Mouse (Mus musculus): ENCODE measurements around the gene Nos1ap.
A peak's percentile ranks its signal among the peaks of the same experiment; 100 is the strongest.

Gene Nos1ap

DNA sequence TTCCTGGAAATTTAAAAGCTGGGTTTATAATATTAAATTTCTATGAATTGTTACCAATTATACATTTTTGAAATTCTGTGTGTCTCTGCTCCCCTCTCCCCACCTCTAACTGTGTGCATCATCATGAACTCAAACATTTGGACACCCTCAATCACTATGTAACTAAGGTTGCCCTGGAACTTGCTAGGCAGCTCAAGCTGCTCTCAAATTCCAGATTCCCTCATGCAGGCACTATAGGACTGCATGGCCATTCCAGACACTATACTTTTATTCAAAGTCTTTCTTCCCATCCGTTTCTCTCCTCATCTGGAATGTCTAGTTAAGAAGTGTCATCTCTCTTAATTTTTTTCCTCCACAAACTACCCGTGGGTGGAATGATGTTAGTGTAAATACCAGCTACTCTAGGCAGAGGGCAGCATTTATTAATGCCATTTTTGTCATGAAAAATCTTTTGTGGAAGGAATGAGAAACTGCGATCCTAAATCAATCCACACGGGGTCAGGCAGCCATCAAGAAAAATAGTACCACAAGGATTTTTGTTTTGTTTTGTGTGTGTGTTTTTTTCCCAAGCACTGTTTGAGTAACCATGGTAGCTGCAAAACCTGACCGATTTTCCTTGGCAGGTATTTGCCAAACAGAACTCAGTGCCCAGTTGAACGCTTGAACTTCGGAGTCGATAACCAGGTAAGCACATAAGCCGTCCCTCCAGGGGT, 297.3 kb downstream of the Nos1ap start:
- DNase-seq (ENCODE audit: low spot score) = peak; percentile 80

DNA sequence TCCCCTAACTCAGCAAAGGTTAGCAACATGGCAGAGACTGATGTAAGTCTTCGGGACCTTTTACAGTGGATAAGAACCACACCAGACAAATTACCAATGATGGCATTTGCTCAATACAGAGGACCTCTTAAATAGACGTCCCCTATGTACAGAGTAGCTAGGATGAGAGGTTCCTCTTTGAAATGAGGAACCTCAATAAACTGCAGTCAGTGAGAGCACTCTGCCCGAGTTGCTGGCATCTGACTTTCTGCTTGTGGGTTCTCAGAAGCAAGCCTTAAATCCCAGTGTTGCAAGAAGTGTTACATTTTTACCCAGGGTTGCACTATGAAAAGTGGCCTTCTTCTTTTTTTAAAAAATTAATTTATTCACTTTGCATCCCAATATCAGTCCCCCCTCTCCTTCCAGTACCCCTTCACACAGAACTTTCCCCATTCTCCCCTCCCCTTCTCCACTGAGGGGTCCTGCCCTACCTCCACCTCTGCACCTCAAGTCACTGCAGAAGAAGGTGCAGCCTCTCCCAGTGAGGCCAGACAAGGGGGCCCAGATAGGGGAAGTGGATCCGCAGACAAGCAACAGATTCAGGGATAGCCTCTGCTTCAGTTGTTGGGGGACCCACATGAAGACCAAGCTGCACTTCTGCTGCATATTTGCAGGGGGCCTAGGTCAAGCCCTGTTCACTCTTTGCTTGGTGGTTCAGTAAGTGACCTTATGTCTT, 307.1 kb downstream of the Nos1ap start:
- no peak for DNase-seq (ENCODE audit: low spot score)

DNA sequence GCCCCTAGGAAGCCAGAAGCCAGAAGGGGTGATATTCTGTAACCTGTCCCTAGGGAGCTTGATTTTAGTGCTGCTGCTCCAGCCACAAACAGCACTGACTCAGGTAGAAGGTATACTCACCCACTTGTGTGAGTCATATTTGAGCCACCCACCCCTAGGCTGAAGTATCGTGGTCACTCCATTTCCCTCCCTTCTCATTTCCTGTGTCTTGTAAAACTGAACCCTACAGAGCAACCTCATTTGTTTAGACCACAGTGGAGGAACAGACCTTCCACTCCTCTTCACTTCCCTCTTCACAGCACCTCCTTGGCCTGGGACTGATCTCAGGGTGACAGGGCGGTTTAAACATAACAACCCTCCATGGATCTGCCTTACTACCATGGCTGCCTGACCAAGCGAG, 312.6 kb downstream of the Nos1ap start, which contains the start of gene Sh2d1b1:
Gene Sh2d1b1 (plus strand): TSS at position 305 of the 400 bp plus-strand sequence.
- no peak for DNase-seq (ENCODE audit: low spot score)

DNA sequence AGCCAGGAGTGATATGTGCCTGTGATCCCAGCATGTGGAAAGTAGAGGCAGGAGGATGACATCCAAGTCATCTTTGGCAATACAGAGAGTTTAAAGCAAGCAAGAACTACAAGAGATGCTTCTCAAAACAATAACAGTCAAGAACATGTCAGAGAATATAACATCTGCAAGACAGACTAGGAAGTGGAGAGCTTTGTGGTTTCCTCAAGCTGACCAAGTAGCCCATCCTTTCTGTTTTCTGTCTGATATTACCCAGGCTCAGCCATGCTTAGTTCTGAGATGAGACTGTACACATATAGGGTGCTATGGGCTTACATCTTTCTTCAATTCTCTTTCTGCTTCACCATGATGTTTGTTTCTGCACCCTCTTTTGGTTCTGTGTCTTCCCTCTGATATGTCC, 316.4 kb downstream of the Nos1ap start:
- no peak for DNase-seq (ENCODE audit: low spot score)

DNA sequence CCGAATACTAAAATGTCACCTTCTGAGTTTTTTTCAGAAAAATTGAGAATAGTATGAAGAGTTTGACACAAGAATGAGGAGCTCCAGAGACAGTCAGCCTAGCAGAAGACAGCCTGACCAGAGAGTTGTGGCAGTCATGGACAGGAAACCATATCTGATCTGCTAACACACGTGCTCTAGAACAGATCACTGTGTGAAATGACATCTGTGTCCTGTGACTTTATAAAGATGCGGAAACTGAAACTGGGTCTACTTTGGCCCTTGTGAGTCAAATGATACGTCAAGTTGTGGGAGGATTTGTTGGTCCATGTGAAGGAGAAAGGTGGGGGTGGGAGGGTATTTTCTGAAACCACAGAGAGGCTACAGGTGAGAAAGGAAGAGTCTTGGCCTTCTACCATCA, 319.0 kb downstream of the Nos1ap start:
- no peak for DNase-seq (ENCODE audit: low spot score)

DNA sequence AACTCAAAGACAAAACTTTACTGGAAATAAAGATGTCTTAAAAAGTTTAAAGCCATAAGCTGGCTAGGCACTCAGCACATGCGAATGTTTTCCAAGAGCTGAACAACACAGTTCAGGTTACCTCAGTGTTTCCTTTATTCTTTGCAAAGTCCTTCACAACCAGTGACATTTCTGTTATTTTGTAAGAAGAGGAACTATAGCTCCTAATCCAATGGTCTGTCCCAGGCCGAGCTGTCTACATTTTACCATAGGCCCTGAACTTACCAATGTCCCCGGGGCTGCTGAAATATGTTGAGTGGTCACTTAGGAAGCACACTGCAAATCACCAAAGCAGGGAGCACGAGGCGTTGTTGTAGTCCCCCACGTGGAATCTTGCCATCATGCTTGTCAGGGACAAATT, 319.4 kb downstream of the Nos1ap start:
- DNase-seq (ENCODE audit: low spot score) = no peak

DNA sequence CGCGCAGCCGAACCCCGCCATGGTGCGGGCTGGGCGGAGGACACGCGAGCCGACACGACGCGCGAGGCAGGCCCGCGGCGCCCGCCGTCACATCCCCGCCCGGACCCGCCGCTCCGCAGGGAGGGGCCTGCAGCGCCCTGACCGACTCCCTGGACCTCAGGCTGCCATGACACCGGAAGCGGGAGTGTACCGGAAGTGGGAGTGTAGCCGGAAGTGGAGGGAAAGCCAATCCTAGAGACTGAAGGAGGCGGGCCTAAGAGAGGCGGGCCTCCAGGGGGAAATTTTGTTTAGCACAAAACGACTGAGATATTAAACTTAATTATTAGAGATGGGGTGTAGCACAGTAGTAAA, 334.1 kb downstream of the Nos1ap start:
- DNase-seq (ENCODE audit: low spot score) = peak; percentile 88

DNA sequence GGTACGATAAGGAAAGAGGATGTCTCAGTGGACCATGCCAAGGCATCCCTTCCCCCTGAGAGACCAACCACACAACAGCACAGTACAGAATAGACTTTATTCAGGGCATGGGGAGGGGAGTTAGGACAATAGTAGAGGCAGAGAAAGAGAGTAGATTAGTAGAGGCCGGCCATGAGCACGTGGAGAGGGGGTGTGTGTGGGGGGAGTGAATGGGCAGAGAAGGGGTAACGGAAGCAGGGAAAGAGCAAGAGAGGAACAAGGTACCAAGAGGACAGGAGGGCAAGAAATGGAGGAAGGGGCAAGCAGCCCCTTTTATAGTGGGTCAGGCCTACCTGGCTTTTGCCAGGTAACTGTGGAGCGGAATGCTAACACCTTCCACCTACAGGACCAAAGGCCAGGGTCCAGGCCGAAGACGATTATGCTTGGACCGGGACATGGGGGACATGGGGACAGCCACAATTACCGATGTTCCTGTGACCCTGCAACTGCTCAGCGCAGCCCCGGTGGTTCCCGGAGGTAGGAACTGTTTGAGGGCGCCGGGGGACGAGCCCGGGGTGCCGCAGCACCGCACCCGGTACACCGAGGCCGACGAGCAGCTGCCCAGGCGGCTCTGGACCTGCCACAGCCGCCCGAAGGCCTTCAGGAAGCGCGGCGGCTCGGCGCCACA, 334.6 kb downstream of the Nos1ap start:
- no peak for DNase-seq (ENCODE audit: low spot score)

Measured in adipocyte (in vitro differentiated cells).